Mouse (Mus musculus): ENCODE data around the gene Tbcd. TPM values are rescaled to one million over a fixed set of nuclear protein-coding genes. Genes with fewer than 3 reads are reported as not detected.

Tbcd gene
- polyA plus RNA-seq (2012; ENCODE audit: insufficient read depth, insufficient read length, low replicate concordance, missing spikeins) = not detected in 2 replicates

DNA sequence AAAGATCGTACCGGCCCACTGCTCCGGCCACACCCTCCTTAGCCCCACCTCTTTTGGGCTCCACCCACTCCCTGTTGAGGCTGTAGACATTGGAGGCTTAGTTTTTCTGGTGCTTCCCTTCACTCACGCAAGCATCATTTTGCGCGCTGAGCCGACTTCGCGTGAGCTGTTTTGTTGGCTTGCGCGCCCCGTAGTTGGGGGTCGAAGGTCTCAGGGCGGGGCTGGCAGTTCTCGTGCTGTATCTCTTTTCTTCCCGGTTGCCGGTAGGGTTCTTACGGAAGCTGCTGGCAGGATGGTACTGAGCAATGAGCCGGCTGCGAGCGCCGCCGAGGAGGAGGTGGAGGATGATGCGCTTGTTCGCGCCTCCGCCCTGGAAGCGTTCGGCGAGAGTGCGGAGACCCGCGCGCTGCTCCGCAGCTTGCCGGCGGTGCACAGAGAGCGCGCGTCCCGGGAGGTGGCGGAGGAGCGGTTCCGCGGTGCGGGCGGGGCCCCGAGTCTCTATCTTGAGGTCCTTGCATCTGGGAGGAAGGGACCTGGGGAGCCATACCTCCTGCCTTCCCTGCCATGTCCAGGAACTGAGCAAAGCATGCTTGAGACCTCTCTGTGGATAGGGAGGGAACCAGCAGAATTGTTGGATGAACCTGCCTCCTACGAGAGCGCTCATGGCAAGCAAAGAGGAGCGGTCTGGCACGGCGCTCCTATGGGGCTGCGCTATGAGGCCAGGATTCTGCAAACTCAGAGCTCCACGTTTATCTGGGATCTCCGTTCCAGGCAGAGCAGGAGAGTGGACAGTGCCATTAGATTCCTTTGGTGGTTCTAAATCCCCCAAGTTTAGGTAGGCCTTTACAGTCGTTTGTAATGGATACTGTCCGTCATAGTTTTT, at the start of gene Tbcd:
Tbcd (plus strand) TSS at position 197 of the 883 bp plus-strand sequence.
- H3K27ac ChIP-seq (ENCODE audit: insufficient read depth, low read depth, low read length) = peak within 1 kb of the TSS; percentile 61; the same call in 1 of the 2 replicates
- peaks cover 7% of the 10 kb centered on the region for H3K4me1 ChIP-seq (ENCODE audit: control insufficient read depth, insufficient read depth, low read length)
- WGBS = under 1% methylated on average over 58 of the region's 58 CpGs
- TF ChIP-seq CTCF (IDR thresholded peaks at IDR 0.05; ENCODE audit: insufficient read depth, low read depth, low read length) = no peak
- peak; percentile 59; the same call in 1 of the 2 replicates for TF ChIP-seq POLR2A (IDR thresholded peaks at IDR 0.05; ENCODE audit: insufficient read depth, low read depth, low read length)
- peak within 1 kb of the TSS; percentile 98 for H3K4me3 ChIP-seq (ENCODE audit: insufficient read depth, low read depth, low read length)

DNA sequence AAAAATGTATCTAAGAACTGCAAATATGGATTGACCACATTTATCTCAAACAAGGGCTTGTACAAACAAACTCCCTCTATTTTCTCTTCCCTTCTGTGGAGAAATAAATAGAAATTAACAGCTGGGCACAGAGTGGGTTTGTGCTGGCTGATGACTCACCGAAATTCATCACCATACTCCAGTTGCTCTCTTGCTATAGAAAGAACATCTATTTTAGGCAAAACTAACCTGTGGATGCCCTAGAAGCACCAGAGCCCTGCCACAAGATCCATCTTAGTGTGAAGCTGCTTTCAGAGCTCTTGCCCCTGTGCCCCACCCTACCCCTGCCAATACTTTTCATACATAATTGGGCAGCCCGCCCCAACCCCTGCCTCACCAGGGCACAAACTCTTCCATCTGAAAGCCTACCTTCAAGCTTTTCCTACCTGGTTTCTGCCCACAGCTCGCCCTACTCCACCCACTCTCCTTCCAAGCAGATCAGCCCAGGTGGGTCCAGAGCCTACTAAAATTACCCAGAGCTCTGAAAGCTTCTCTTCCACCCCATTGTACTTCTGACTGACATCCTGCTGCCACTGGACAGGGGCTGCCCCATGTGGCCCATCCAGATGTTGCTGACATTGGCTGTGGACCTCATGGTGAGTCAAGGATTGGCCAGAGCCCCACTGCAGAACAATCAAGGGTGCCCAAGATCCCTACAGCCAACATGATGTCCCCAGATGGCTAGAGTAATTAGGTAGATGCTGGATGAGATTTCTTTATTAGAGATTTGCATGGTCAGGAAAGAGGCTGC, 44.2 kb upstream of the Tbcd start:
- no peak for TF ChIP-seq CTCF (IDR thresholded peaks at IDR 0.05; ENCODE audit: insufficient read depth, low read depth, low read length)
- no peak for TF ChIP-seq POLR2A (IDR thresholded peaks at IDR 0.05; ENCODE audit: insufficient read depth, low read depth, low read length)
- 46% methylated on average over 3 of the region's 3 CpGs for WGBS
- H3K27ac ChIP-seq (ENCODE audit: insufficient read depth, low read depth, low read length) = peak overlapping the region; percentile 94
- no peak overlapping the region for H3K4me3 ChIP-seq (ENCODE audit: insufficient read depth, low read depth, low read length)
- H3K4me1 ChIP-seq (ENCODE audit: control insufficient read depth, insufficient read depth, low read length) = peaks cover 15% of the 10 kb centered on the region

DNA sequence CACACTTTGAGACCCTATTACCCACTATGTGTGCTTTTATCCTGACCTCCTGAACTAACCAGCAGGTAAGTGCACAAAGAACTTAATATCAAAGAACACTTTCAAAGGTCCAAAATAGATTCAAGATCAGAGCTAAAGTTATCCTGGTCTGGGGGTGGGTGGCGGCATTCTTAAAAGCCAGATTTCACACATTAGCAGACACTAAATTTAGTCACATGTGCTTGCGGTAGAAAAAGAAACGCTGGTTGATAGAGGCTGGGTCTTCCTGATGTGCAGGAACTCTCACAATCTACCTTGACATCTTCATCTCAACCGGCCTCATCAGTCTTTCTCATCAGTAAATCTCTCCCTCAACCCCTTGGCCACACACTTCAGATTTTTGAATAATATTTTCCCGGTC, 37.0 kb upstream of the Tbcd start:
- no peak overlapping the region for H3K4me3 ChIP-seq (ENCODE audit: insufficient read depth, low read depth, low read length)
- peaks cover 5% of the 10 kb centered on the region for H3K4me1 ChIP-seq (ENCODE audit: control insufficient read depth, insufficient read depth, low read length)
- TF ChIP-seq CTCF (IDR thresholded peaks at IDR 0.05; ENCODE audit: insufficient read depth, low read depth, low read length) (no peak), POLR2A (IDR thresholded peaks at IDR 0.05; ENCODE audit: insufficient read depth, low read depth, low read length) (no peak)
- 60% methylated on average over 5 of the region's 5 CpGs for WGBS
- H3K27ac ChIP-seq (ENCODE audit: insufficient read depth, low read depth, low read length) = peak overlapping the region; percentile 42

DNA sequence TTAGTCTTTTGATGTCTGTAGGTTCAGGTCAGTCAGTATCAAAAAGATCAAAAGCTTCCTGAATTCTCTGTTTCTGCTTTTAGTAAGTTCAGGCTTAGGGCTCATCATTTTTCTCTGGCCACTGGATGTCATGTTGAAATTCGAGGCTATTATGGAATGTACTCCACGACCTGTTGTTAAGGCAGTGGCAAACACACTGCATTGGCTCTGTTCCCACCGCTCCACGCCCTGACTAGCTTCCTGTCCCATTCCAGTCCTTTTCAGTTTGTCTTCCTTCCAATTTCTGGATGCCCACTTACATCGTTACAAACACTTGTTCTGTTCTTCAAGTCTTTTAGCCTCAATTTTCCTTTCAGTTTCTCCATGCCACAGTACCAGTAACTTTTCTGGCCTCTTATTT, 36.4 kb upstream of the Tbcd start:
- 69% methylated on average over 5 of the region's 5 CpGs for WGBS
- Histone ChIP-seq H3K27ac (ENCODE audit: insufficient read depth, low read depth, low read length) (peak overlapping the region; percentile 32), H3K4me1 (ENCODE audit: control insufficient read depth, insufficient read depth, low read length) (peaks cover 5% of the 10 kb centered on the region), H3K4me3 (ENCODE audit: insufficient read depth, low read depth, low read length) (no peak overlapping the region)
- TF ChIP-seq CTCF (IDR thresholded peaks at IDR 0.05; ENCODE audit: insufficient read depth, low read depth, low read length) (no peak), POLR2A (IDR thresholded peaks at IDR 0.05; ENCODE audit: insufficient read depth, low read depth, low read length) (no peak)

DNA sequence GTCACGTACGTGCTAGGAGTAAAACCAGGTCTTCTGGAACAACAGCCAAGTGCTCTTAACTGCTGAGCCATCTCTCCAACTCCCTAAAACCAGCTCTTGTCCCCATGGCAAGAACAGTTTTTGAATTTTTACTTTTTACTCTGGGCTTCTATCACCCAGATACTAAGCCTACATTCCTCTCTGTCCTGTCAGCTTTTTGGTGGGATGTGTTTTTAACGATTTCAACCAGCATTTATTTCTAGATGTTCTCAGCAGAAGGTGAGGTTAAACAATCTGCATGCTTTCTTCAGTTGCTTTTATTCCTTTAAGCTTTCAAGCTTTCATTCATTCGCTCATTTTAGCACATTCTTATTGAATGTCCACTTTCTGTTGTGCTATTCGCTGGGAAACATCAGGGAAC, 33.8 kb upstream of the Tbcd start:
- TF ChIP-seq CTCF (IDR thresholded peaks at IDR 0.05; ENCODE audit: insufficient read depth, low read depth, low read length) = no peak
- no peak for TF ChIP-seq POLR2A (IDR thresholded peaks at IDR 0.05; ENCODE audit: insufficient read depth, low read depth, low read length)
- no peak overlapping the region for H3K27ac ChIP-seq (ENCODE audit: insufficient read depth, low read depth, low read length)
- peaks cover 8% of the 10 kb centered on the region for H3K4me1 ChIP-seq (ENCODE audit: control insufficient read depth, insufficient read depth, low read length)
- no peak overlapping the region for H3K4me3 ChIP-seq (ENCODE audit: insufficient read depth, low read depth, low read length)
- WGBS = 85% methylated on average over 5 of the region's 5 CpGs

DNA sequence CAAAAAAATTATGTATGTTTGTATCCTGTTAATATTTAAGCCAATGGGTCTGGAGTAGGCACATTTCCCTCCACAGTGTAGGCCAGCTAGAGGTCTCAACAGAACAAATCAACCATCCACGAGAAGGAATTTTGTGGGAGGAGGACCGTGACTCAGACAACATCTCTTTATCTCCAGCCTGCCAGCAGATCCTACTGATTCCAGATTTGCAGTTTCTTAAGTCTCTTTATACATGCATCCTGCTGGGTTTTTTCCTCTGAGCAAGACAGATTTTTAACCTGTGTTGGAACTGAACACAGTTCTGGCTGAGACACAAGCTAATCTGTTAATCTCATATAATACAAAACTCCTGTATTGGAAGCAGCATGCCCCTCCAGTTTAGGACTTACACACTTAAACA, 32.8 kb upstream of the Tbcd start:
- H3K4me3 ChIP-seq (ENCODE audit: insufficient read depth, low read depth, low read length) = no peak overlapping the region
- WGBS = 27% methylated on average over 2 of the region's 2 CpGs
- H3K27ac ChIP-seq (ENCODE audit: insufficient read depth, low read depth, low read length) = peak overlapping the region; percentile 83
- H3K4me1 ChIP-seq (ENCODE audit: control insufficient read depth, insufficient read depth, low read length) = peaks cover 8% of the 10 kb centered on the region
- TF ChIP-seq POLR2A (IDR thresholded peaks at IDR 0.05; ENCODE audit: insufficient read depth, low read depth, low read length) = no peak
- TF ChIP-seq CTCF (IDR thresholded peaks at IDR 0.05; ENCODE audit: insufficient read depth, low read depth, low read length) = no peak

DNA sequence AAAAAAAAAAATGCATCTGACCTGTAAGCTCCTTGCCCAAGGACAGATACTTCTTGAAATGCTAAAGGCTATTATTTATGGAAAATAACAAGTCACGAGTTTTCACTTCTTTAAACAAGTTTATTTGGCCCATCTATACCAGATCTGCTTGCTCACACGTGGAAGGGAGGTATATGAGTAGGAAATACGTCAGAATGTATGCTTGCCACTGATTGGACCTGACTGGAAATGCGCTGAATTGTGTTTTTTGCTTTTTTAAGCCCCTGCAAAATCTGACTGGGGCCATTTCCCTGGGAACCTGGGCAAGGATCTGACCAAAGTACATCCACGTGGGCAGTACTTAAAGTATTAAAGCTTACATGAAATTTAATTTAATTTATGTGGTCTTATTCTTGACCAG, 31.4 kb upstream of the Tbcd start:
- no peak overlapping the region for H3K4me3 ChIP-seq (ENCODE audit: insufficient read depth, low read depth, low read length)
- peaks cover 8% of the 10 kb centered on the region for H3K4me1 ChIP-seq (ENCODE audit: control insufficient read depth, insufficient read depth, low read length)
- H3K27ac ChIP-seq (ENCODE audit: insufficient read depth, low read depth, low read length) = no peak overlapping the region
- TF ChIP-seq CTCF (IDR thresholded peaks at IDR 0.05; ENCODE audit: insufficient read depth, low read depth, low read length) (no peak), POLR2A (IDR thresholded peaks at IDR 0.05; ENCODE audit: insufficient read depth, low read depth, low read length) (no peak)
- whole genome bisulfite sequencing = 56% methylated on average over 5 of the region's 5 CpGs

DNA sequence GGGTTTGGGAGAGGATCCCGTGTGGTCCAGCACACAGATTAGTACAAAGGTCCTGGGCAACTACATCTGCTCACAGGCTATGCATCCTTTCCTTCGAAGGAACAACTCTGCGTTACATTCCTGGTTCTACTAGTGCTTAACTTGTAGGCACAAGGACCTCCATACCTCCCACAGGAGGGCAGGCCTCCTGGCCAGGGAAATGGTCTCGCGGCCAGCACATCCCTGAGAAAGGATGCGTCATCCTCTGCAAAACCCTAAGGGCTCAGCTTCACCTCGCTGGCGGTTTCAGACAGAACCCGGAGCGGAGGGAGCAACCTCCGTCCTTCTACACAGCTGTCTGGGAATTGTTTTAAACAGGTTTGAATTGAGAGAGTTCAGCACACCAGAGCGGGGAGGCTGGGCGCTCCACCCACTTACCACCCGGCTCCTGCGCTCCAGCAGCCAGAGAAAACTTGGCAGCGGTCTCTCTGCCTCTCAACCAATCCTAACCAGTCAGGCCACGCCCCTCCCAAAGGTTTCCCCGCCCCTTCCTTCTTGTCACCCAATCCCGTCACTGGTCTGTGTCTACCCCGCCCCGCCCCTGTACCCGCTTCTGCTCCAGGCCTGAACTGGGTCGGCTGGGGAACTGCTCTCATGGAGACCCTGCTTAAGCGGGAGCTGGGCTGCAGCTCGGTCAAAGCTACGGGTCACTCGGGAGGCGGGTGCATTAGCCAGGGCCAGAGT, 30.8 kb upstream of the Tbcd start, which contains the start of gene Fn3krp:
Fn3krp (plus strand) TSS at position 572 of the 723 bp plus-strand sequence.
- Histone ChIP-seq H3K27ac (ENCODE audit: insufficient read depth, low read depth, low read length) (peak within 1 kb of the TSS; percentile 89), H3K4me3 (ENCODE audit: insufficient read depth, low read depth, low read length) (peak within 1 kb of the TSS; percentile 73), H3K4me1 (ENCODE audit: control insufficient read depth, insufficient read depth, low read length) (peaks cover 8% of the 10 kb centered on the region)
- WGBS = 1% methylated on average over 28 of the region's 28 CpGs
- TF ChIP-seq POLR2A (IDR thresholded peaks at IDR 0.05; ENCODE audit: insufficient read depth, low read depth, low read length) = peak; percentile 39; the same call in 1 of the 2 replicates
- no peak for TF ChIP-seq CTCF (IDR thresholded peaks at IDR 0.05; ENCODE audit: insufficient read depth, low read depth, low read length)
